Mouse (Mus musculus) midbrain, embryonic 11.5 days (tissue): ENCODE data around the gene Slc16a9. TPM values are rescaled to one million over a fixed set of nuclear protein-coding genes. Genes with fewer than 3 reads are reported as not detected.

Experiments used
- ATAC-seq: fragments of 200-750 bp; cut with Nextera tagmentation; 2 replicates; pipeline ENCODE4 v1.8.0; 2017; ENCODE audit warnings: moderate TSS enrichment, moderate library complexity; ENCODE audit not compliant: low FRiP score
- DNase-seq: peaks from one replicate; pipeline ENCODE4 v3.0.0; 2015; ENCODE audit warnings: low spot score; ENCODE audit errors: missing footprints
- H3K27ac ChIP-seq: fragments of 300-500 bp; sonication (generic); 2 replicates; pipeline ENCODE4 v1.5.1; 2014; ENCODE audit warnings: low read depth, low read length
- H3K27me3 ChIP-seq: fragments of 300-500 bp; sonication (generic); 2 replicates; pipeline ENCODE4 v1.6.1; 2014; ENCODE audit warnings: mild to moderate bottlenecking, low read length, moderate library complexity, mixed read lengths; ENCODE audit not compliant: control insufficient read depth, insufficient read depth
- H3K36me3 ChIP-seq: fragments of 300-500 bp; sonication (generic); 2 replicates; pipeline ENCODE4 v1.6.1; 2014; ENCODE audit warnings: mild to moderate bottlenecking, low read length, moderate library complexity, mixed read lengths; ENCODE audit not compliant: control insufficient read depth, insufficient read depth
- H3K4me1 ChIP-seq: fragments of 300-500 bp; sonication (generic); 2 replicates; pipeline ENCODE4 v1.6.1; 2014; ENCODE audit warnings: low read length; ENCODE audit not compliant: control insufficient read depth, insufficient read depth
- H3K4me2 ChIP-seq: fragments of 300-500 bp; sonication (generic); 2 replicates; pipeline ENCODE4 v1.6.1; 2014; ENCODE audit warnings: mild to moderate bottlenecking, moderate library complexity
- H3K4me3 ChIP-seq: fragments of 300-500 bp; sonication (generic); 2 replicates; pipeline ENCODE4 v1.5.1; 2014; ENCODE audit warnings: low read depth, low read length
- H3K9ac ChIP-seq: fragments of 300-500 bp; sonication (generic); 2 replicates; pipeline ENCODE4 v1.6.1; 2014; ENCODE audit warnings: low read length
- H3K9me3 ChIP-seq: fragments of 300-500 bp; sonication (generic); 2 replicates; pipeline ENCODE4 v1.6.1; 2016; ENCODE audit warnings: low read length; ENCODE audit not compliant: control insufficient read depth
- WGBS: fragments of 180-500 bp; shearing (Covaris S2); extraction: QIAGEN DNeasy Blood & Tissue Kit; methylation state at CpG from one replicate; pipeline ENCODE4 v1.1.7; 2014; 5-methylcytosine and 5-hydroxymethylcytosine counted together
- polyA plus RNA-seq: library from polyadenylated mRNA; unstranded; fragments of >200 nt; fragmentation: Nextera tagmentation; extraction: Ambion mirVana; gene quantifications from 2 replicates; pipeline ENCODE4 v1.2.1, GENCODE M21; 2014

The Slc16a9 gene
- polyA plus RNA-seq, result 0.29 and 0.48 TPM in 2 replicates

DNA sequence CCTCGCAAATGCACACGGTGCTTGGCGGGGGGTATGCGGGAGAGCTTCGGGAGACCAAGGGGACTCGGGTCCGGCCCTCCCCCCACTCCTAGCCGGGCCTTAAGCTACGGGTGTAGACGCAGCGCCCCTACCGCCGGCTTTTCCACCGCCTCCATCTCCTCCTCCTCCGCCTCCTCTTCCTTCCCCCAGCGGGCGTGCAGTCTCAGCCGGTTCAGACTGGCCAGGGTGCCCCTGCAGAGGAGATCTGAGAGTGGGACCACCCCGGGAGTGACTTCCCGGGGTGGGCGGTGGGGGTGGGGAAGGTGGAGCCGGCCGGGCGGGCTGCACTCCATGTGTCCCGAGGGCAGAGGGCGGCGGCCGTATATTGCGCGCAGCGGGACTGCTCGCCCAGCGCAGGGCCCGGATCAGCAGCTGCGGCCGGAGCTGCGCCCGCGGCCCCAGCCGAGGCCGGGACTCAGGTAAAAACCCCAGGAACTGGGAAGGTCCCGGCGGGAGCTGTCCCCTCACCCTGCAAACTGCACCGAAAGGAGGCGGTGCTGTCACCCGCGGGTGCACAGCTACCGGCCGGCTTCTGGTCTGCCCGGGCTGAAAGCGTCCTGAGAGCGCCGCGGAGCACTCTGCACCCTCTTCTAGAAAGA lies at the start of gene Slc16a9:
Gene Slc16a9 (plus strand): TSS at position 180 of the 638 bp plus-strand sequence.
- H3K27ac ChIP-seq, result no peak within 1 kb of the TSS
- peak; percentile 96 for DNase-seq
- no peaks in the 10 kb centered on the region for H3K36me3 ChIP-seq
- peak; percentile 90 for ATAC-seq
- H3K27me3 ChIP-seq, result peaks cover 18% of the 10 kb centered on the region
- peak within 1 kb of the TSS; percentile 72 for H3K9ac ChIP-seq
- H3K9me3 ChIP-seq, result no peaks in the 10 kb centered on the region
- H3K4me3 ChIP-seq, result peak within 1 kb of the TSS; percentile 63
- WGBS, result under 1% methylated on average over 54 of the region's 54 CpGs
- H3K4me2 ChIP-seq, result peak within 1 kb of the TSS; percentile 97
- H3K4me1 ChIP-seq, result peaks cover 7% of the 10 kb centered on the region; the same call in 1 of the 2 replicates

DNA sequence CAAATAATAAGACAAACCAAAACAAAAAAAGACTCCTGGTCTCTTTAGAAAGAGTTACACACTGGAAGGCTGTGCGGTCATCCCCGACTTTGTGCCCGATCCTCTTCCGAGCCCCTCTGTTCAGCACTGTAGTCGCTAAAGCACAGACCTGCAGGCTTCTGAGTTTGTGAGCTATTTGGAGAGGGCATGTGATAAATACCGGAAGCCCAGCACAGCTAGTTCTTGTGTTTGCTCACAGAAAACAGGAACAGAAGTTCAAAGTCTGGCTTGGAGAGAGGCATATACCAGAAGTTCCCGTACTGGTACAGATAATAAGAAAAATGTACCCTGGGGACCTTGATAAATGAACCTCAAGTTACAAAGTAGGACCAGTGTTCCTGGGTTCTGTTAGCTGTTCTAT lies 49.6 kb upstream of the Slc16a9 start:
- Histone ChIP-seq H3K36me3 (peaks cover 10% of the 10 kb centered on the region; the same call in 1 of the 2 replicates), H3K27me3 (no peaks in the 10 kb centered on the region), H3K4me1 (no peaks in the 10 kb centered on the region), H3K27ac (no peak overlapping the region), H3K9me3 (no peaks in the 10 kb centered on the region), H3K9ac (no peak overlapping the region), H3K4me3 (no peak overlapping the region), H3K4me2 (no peak overlapping the region)
- DNase-seq, result no peak
- 86% methylated on average over 7 of the region's 7 CpGs for WGBS
- no peak for ATAC-seq

DNA sequence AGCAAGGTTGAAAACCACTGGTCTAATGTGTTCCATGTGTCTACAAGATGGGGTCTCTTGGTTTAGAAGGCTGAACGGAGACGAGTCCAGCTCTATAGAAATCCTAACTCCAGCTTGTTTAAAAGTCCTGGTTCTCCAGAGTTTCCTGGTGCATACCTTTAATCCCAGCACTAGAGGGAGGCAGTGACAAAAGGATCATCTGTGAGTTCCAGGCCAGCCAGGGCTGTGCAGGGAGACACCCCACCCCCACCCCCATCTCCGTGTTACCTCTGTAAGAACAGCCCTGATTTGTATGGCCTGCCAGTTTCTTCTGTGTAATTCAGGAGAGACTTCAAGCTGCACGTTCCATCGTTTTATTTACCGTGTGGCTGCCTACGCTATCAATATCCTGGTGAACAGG lies 49.1 kb upstream of the Slc16a9 start:
- no peak for ATAC-seq
- Histone ChIP-seq H3K4me2 (no peak overlapping the region), H3K4me1 (no peaks in the 10 kb centered on the region), H3K36me3 (peaks cover 10% of the 10 kb centered on the region; the same call in 1 of the 2 replicates), H3K9ac (no peak overlapping the region), H3K4me3 (no peak overlapping the region), H3K9me3 (no peaks in the 10 kb centered on the region), H3K27ac (no peak overlapping the region), H3K27me3 (no peaks in the 10 kb centered on the region)
- 67% methylated on average over 7 of the region's 7 CpGs for whole genome bisulfite sequencing
- DNase-seq, result no peak

DNA sequence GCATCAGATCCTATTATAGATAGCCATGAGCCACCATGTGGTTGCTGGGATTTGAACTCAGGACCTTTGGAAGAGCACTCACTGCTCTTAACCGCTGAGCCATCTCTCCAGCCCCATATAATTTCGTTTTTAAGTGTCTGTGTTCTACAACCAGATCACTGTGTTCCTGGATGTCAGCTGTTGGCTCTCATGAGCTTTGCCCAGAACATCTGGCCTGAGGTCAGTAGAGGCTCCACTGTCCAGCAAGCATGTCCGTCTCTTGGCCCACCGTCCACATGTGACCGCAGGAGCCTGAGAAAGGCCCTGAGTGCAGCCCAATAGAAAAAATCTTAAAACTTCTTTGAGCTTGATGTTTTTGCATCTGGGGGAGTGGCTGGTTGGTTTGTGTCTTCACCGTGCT lies 48.2 kb upstream of the Slc16a9 start:
- DNase-seq (no peak), ATAC-seq (no peak)
- Histone ChIP-seq H3K27ac (no peak overlapping the region), H3K4me1 (no peaks in the 10 kb centered on the region), H3K9me3 (no peaks in the 10 kb centered on the region), H3K36me3 (0 out of 2 replicates have a peak, but pooled peaks cover 5% of the 10 kb centered on the region), H3K27me3 (no peaks in the 10 kb centered on the region), H3K4me3 (no peak overlapping the region), H3K9ac (no peak overlapping the region), H3K4me2 (no peak overlapping the region)
- WGBS, result 89% methylated on average over 6 of the region's 6 CpGs

DNA sequence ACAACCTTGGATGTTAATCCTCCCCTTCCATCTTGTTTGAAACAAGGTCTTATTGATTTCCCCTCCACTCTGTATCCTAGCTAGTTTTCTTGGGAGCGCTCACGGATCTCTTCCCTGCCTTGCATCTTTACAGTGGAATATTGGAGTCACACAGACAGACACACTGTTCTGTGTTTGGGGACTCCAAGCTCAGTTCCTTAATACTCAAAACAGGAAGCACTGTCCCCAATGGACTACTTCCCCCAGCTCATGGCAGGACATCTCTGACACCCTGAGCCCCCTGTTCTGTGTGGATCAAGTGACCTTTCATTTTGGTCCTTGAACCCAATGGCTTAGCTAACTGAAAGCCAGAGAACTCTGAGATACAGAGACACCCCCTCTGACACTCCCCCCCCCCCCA lies 47.3 kb upstream of the Slc16a9 start:
- Histone ChIP-seq H3K27ac (no peak overlapping the region), H3K9me3 (no peaks in the 10 kb centered on the region), H3K4me3 (no peak overlapping the region), H3K4me1 (no peaks in the 10 kb centered on the region), H3K4me2 (no peak overlapping the region), H3K36me3 (0 out of 2 replicates have a peak, but pooled peaks cover 3% of the 10 kb centered on the region), H3K9ac (no peak overlapping the region), H3K27me3 (no peaks in the 10 kb centered on the region)
- 76% methylated on average over 2 of the region's 2 CpGs for WGBS
- ATAC-seq, result no peak
- DNase-seq, result no peak

DNA sequence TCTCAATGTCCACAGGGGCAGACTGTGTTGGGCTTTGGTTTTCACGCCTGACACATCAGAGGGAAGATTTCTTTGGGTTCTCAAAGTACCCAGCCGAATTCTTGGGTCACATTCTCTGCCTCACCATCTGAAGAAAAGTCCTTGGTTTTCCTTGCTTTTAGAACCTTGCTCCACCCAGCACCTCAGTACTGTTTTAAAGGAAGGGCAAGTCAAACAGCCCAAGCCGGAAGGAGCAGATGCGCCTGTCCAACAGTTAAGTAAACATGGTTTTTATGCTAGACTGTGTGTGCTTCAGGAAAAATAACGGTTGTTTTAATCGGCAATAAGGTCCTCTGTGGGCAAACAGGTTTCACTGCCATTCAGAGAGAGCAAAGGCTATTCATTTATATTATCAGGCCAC lies 46.9 kb upstream of the Slc16a9 start:
- Histone ChIP-seq H3K27ac (no peak overlapping the region), H3K9me3 (no peaks in the 10 kb centered on the region), H3K4me1 (no peaks in the 10 kb centered on the region), H3K9ac (no peak overlapping the region), H3K4me2 (no peak overlapping the region), H3K36me3 (no peaks in the 10 kb centered on the region), H3K4me3 (no peak overlapping the region), H3K27me3 (no peaks in the 10 kb centered on the region)
- no peak for ATAC-seq
- 79% methylated on average over 6 of the region's 6 CpGs for whole genome bisulfite sequencing
- no peak for DNase-seq

DNA sequence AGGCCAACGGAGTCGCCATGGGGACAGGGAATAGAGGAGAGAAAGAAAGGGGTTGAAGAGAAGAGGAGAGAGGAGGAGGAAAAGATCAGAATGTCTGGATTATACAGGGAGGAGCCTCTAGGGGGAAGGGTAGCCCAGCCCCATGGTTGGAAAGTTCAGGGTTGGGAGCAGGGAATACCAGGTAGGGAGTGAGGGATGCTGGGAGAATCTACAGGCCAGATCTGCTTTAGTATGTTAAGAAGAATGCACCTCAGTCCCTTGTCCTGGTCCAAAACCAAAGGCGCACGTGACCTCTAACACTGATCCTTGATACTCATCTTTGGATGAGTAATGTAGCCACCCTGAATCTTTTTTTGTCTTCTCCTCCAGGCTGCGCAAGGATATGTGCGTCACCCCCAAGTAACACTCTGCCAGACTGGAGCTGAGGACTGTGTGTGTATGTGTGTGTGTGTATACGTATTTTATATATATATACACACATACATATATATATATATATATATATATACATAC lies 45.9 kb upstream of the Slc16a9 start:
- Histone ChIP-seq H3K27me3 (no peaks in the 10 kb centered on the region), H3K4me3 (no peak overlapping the region), H3K9me3 (no peaks in the 10 kb centered on the region), H3K4me2 (no peak overlapping the region), H3K4me1 (no peaks in the 10 kb centered on the region), H3K36me3 (no peaks in the 10 kb centered on the region), H3K27ac (no peak overlapping the region), H3K9ac (no peak overlapping the region)
- DNase-seq (no peak), ATAC-seq (no peak)
- 89% methylated on average over 7 of the region's 7 CpGs for WGBS

DNA sequence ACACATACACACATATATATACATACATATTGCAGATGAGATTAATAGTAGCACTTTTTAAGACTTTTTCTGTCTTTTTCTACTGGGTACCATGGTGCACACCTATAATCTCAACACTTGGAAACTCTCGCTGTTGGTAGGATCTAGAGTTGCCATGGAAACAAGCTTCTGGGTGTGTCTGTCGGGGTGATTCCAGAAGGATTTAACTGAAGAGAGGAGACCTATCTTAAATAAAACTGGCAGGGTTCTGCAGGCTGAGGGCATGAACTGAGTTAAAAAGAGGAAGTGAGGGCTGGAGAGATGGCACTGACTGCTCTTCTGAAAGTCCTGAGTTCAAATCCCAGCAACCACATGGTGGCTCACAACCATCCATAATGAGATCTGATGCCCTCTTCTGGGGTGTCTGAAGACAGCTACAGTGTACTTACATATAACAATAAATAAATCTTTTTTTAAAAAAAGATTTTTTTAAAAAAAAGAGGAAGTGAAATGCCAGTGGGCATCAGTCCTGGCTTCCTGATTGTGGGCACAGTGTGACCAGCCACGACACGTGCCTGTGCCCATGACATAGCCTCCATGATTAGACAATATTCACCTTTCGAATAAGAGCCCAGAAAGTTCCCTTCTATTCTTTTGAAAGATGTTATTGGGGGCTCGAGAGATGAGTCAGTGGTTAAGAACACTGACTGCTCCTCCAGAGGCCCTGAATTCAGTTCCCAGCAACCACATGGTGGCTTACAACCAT lies 45.3 kb upstream of the Slc16a9 start:
- H3K4me2 ChIP-seq, result no peak overlapping the region
- H3K4me1 ChIP-seq, result no peaks in the 10 kb centered on the region
- H3K9ac ChIP-seq, result no peak overlapping the region
- ATAC-seq, result no peak
- DNase-seq, result no peak
- no peak overlapping the region for H3K4me3 ChIP-seq
- no peaks in the 10 kb centered on the region for H3K9me3 ChIP-seq
- no peaks in the 10 kb centered on the region for H3K27me3 ChIP-seq
- 81% methylated on average over 6 of the region's 6 CpGs for WGBS
- no peak overlapping the region for H3K27ac ChIP-seq
- no peaks in the 10 kb centered on the region for H3K36me3 ChIP-seq

DNA sequence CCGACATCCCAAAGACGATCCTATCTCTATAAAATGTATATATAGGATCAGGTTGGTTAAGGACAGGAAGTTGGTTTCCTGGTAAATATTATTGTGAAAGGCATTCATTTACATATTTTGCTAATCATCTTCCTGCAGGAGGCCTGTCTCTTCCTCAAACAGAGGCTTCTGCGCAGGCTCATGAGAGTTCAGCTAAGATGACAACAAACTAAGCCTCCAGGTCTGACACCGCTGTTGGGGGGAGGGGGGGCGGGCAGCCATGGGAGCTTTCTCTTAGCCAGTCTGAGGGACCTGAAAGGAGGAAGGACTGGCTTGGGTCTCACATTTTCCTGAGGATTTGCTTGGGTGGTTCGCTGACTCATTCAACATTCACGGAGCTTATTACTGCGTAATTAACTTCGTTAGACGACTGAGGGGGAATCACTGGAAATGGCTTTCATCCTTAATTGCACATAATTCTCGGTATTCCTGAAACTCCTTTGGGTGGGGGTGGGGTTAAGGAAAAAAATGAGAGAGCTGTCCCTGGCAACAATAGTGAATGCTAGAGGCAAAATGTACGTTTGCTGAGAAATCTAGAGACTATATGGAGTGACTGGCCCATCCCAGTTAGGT lies 43.9 kb upstream of the Slc16a9 start:
- Histone ChIP-seq H3K4me2 (no peak overlapping the region), H3K4me1 (no peaks in the 10 kb centered on the region), H3K27me3 (no peaks in the 10 kb centered on the region), H3K9me3 (no peaks in the 10 kb centered on the region), H3K36me3 (no peaks in the 10 kb centered on the region), H3K9ac (no peak overlapping the region), H3K27ac (no peak overlapping the region), H3K4me3 (no peak overlapping the region)
- DNase-seq, result no peak
- no peak for ATAC-seq
- 67% methylated on average over 12 of the region's 12 CpGs for WGBS
